Mouse (Mus musculus) liver, embryonic 14.5 days (tissue): ENCODE data around the gene Rbm38. TPM values are rescaled to one million over a fixed set of nuclear protein-coding genes. Genes with fewer than 3 reads are reported as not detected.

ENCODE experiments used
- ATAC-seq: fragments of 200-750 bp; cut with Nextera tagmentation; 2 replicates; pipeline ENCODE4 v1.8.0; 2017; ENCODE audit warnings: moderate number of reproducible peaks, mild to moderate bottlenecking, moderate library complexity; ENCODE audit not compliant: insufficient read depth
- DNase-seq, 3 experiments: peaks; one replicate each; pipeline ENCODE4 v3.0.0-alpha.2; 2012 to 2013; ENCODE audit warnings: low read depth in 3 of 3, low spot score in 3 of 3
- H3K27ac ChIP-seq: fragments of 300-500 bp; sonication (generic); 2 replicates; pipeline ENCODE4 v1.5.1; 2014; ENCODE audit warnings: moderate library complexity, mild to moderate bottlenecking, control low read depth, inconsistent platforms
- H3K27me3 ChIP-seq: fragments of 300-500 bp; sonication (generic); 2 replicates; pipeline ENCODE4 v1.6.1; 2014; ENCODE audit warnings: mild to moderate bottlenecking, low read length, moderate library complexity; ENCODE audit not compliant: control insufficient read depth, insufficient read depth
- H3K36me3 ChIP-seq: fragments of 300-500 bp; sonication (generic); replicated peaks from 2 replicates; pipeline ENCODE4 v1.6.1; 2014; ENCODE audit warnings: low read depth; ENCODE audit not compliant: control insufficient read depth, insufficient read depth
- H3K4me1 ChIP-seq, 2 experiments: fragments of 200-500 bp in 1 of 2; fragments of 300-500 bp in 1 of 2; sonication (generic) in 1 of 2; replicated peaks; 2 replicates each; pipeline ENCODE4 v1.6.1; 2012 to 2014; ENCODE audit warnings: antibody characterized with exemption in 1 of 2, inconsistent platforms in 1 of 2, low read length in 1 of 2; ENCODE audit not compliant: control insufficient read depth in 2 of 2, insufficient read depth in 2 of 2
- H3K4me2 ChIP-seq: fragments of 300-500 bp; sonication (generic); 2 replicates; pipeline ENCODE4 v1.6.1; 2014; ENCODE audit warnings: low read depth, mild to moderate bottlenecking, control low read depth, moderate library complexity
- H3K4me3 ChIP-seq, 2 experiments: fragments of 200-500 bp in 1 of 2; fragments of 300-500 bp in 1 of 2; sonication (generic) in 1 of 2; 2 replicates each; pipeline ENCODE4 v1.5.1; 2012 to 2014; ENCODE audit warnings: low read depth in 2 of 2, low read length in 2 of 2, mild to moderate bottlenecking in 2 of 2, control low read depth in 1 of 2, inconsistent platforms in 1 of 2, moderate library complexity in 1 of 2; ENCODE audit not compliant: insufficient read depth in 1 of 2
- H3K9ac ChIP-seq: fragments of 300-500 bp; sonication (generic); replicated peaks from 2 replicates; pipeline ENCODE4 v1.6.1; 2014; ENCODE audit warnings: mild to moderate bottlenecking, control low read depth, moderate library complexity
- H3K9me3 ChIP-seq: fragments of 300-500 bp; sonication (generic); 2 replicates; pipeline ENCODE4 v1.6.1; 2016; ENCODE audit warnings: low read length, mixed read lengths; ENCODE audit not compliant: control insufficient read depth
- CTCF ChIP-seq: IDR thresholded peaks from 2 replicates; pipeline ENCODE4 v1.5.1; 2016; ENCODE audit warnings: antibody characterized with exemption, low read depth, control low read depth
- EP300 ChIP-seq: IDR thresholded peaks from 2 replicates; pipeline ENCODE4 v1.6.1; 2016; ENCODE audit warnings: antibody characterized with exemption, low read depth
- WGBS: fragments of 180-500 bp; shearing (Covaris S2); extraction: QIAGEN DNeasy Blood & Tissue Kit; methylation state at CpG from one replicate; pipeline ENCODE4 v1.1.7; 2014; ENCODE audit not compliant: insufficient replicate concordance; 5-methylcytosine and 5-hydroxymethylcytosine counted together
- polyA plus RNA-seq, 2 experiments: library from polyadenylated mRNA; depleted of rRNA in 1 of 2; stranded (reverse) in 1 of 2; unstranded in 1 of 2; fragments of >200 nt; fragmentation: Nextera tagmentation in 1 of 2; extraction: Ambion mirVana in 1 of 2; gene quantifications; 2 replicates each; pipeline versions ENCODE4 v1.2.1 to v1.2.3; 2012 to 2014

The Rbm38 gene
- polyA plus RNA-seq, 2 experiments, result 270 to 274 TPM

- peak overlapping the region; percentile 77 for H3K4me2 ChIP-seq
- TF ChIP-seq EP300 (no peak), CTCF (no peak)
- no peaks in the 10 kb centered on the region for H3K27me3 ChIP-seq
- H3K4me3 ChIP-seq, result peak overlapping the region; percentile 88 to 99
- peak overlapping the region; percentile 80 for H3K27ac ChIP-seq
- DNase-seq, result no peak
- H3K36me3 ChIP-seq, result peaks cover 65% of the 10 kb centered on the region
- WGBS, result 27% methylated on average over 4 of the region's 4 CpGs
- peak overlapping the region; percentile 83 for H3K9ac ChIP-seq
- ATAC-seq, result no peak
- peaks cover 65 to 69% of the 10 kb centered on the region in 2 experiments for H3K4me1 ChIP-seq
- H3K9me3 ChIP-seq, result no peaks in the 10 kb centered on the region
Measured at GRCm38 (mm10) chr2:173023966-173024365, 3.7 kb downstream of the Rbm38 start.

GRCm38 (mm10) chr2:173024392-173024791 lies 4.1 kb downstream of the Rbm38 start:
- ATAC-seq, result no peak
- no peak for DNase-seq
- Histone ChIP-seq H3K4me2 (peak overlapping the region; percentile 77), H3K9ac (peak overlapping the region; percentile 83), H3K27me3 (no peaks in the 10 kb centered on the region), H3K4me1 (peaks cover 61 to 67% of the 10 kb centered on the region in 2 experiments), H3K9me3 (no peaks in the 10 kb centered on the region), H3K27ac (peak overlapping the region; percentile 80), H3K4me3 (peak overlapping the region; percentile 88 to 99), H3K36me3 (peaks cover 70% of the 10 kb centered on the region)
- TF ChIP-seq EP300, result no peak
- TF ChIP-seq CTCF, result no peak
- WGBS, result 60% methylated on average over 8 of the region's 8 CpGs

DNA sequence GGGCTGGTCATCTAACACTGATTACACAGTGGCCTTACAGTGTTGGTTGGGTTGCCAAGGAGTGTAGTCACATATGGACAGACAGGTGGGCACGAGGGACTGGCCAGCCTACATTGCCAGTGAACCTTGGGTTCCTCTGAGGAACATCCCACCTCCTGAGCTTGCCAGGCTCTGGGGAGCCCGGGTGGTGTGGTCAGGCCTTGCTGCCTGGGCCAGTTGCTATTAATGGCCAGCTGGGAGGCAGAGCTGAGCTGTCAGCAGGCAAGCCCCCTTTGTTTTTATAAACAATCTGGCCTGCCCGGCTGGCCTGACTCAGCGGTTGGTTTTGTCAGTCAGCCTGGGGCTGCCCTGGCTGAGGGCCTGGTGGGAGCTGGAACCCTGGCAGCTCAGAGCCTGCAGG lies 4.6 kb downstream of the Rbm38 start:
- peaks cover 58 to 68% of the 10 kb centered on the region in 2 experiments for H3K4me1 ChIP-seq
- H3K4me3 ChIP-seq, result peak overlapping the region; percentile 88 to 99
- ATAC-seq (no peak), DNase-seq (no peak)
- peak overlapping the region; percentile 77 for H3K4me2 ChIP-seq
- WGBS, result 47% methylated on average over 4 of the region's 4 CpGs
- H3K27ac ChIP-seq, result peak overlapping the region; percentile 80
- H3K27me3 ChIP-seq, result no peaks in the 10 kb centered on the region
- H3K9me3 ChIP-seq, result no peaks in the 10 kb centered on the region
- H3K36me3 ChIP-seq, result peaks cover 75% of the 10 kb centered on the region
- peak overlapping the region; percentile 83 for H3K9ac ChIP-seq
- no peak for TF ChIP-seq CTCF
- TF ChIP-seq EP300, result no peak

DNA sequence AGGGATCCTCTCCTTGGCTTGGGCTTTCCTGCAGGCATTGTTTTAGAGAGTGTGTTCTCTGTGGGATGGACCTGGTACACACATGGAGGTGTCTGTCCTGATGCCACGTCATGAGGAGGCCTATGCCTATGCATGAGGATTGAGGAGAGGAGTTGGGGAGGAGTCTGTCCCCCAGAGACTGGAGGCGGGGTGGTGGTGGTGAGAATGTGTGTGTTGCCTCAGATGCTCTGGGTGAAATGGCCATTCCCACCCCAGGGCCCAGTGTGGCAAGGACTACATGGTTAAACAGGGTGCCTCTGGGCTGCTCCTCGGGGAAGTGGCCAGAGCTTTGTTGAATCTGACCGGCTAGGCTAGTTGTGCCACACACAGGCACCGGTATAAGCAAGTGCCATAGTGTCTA lies 6.0 kb downstream of the Rbm38 start:
- WGBS, result 46% methylated on average over 5 of the region's 5 CpGs
- peaks cover 54 to 68% of the 10 kb centered on the region in 2 experiments for H3K4me1 ChIP-seq
- DNase-seq (no peak), ATAC-seq (no peak)
- peak overlapping the region; percentile 83 for H3K9ac ChIP-seq
- H3K4me2 ChIP-seq, result peak overlapping the region; percentile 77
- H3K27me3 ChIP-seq, result no peaks in the 10 kb centered on the region
- TF ChIP-seq EP300, result no peak
- TF ChIP-seq CTCF, result no peak
- H3K27ac ChIP-seq, result peak overlapping the region; percentile 80
- H3K36me3 ChIP-seq, result peaks cover 89% of the 10 kb centered on the region
- peak overlapping the region; percentile 88 to 99 for H3K4me3 ChIP-seq
- no peaks in the 10 kb centered on the region for H3K9me3 ChIP-seq

GRCm38 (mm10) chr2:173026688-173027131 lies 6.4 kb downstream of the Rbm38 start:
- no peaks in the 10 kb centered on the region for H3K27me3 ChIP-seq
- TF ChIP-seq CTCF, result no peak
- TF ChIP-seq EP300, result no peak
- H3K36me3 ChIP-seq, result peaks cover 93% of the 10 kb centered on the region
- ATAC-seq (no peak), DNase-seq (no peak)
- peak overlapping the region; percentile 77 for H3K4me2 ChIP-seq
- peak overlapping the region; percentile 80 for H3K27ac ChIP-seq
- H3K9ac ChIP-seq, result peak overlapping the region; percentile 83
- 37% methylated on average over 3 of the region's 3 CpGs for WGBS
- H3K4me3 ChIP-seq, result peak overlapping the region; percentile 88 to 99
- H3K9me3 ChIP-seq, result no peaks in the 10 kb centered on the region
- peaks cover 56 to 70% of the 10 kb centered on the region in 2 experiments for H3K4me1 ChIP-seq
